Mouse (Mus musculus): ENCODE measurements at regions not wholly inside any gene's neighbourhood (a gene's known extent, or its start where the extent isn't known, plus 50 kb on each side); places are given as distances from the start of the nearest gene placed in this dataset.

DNA sequence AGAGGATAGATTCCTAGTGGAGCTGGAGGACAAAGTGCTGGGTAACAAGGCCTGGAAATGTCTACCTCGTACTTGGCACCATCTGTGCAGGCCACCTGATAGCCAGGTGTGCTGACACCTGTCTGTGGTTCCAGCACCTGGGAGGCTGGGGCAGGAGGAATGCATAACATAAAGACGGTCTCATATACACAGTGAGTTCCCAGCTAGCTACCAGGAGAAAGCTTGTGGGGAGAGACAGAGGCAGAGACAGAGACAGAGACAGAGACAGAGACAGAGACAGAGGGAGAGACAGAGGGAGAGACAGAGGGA, 299.7 kb upstream of the Cd180 start:
- no peaks in the 10 kb centered on the region for H3K4me1 ChIP-seq (replicated peaks; ENCODE audit: low read depth, low read length)
- TF ChIP-seq CTCF (conservative IDR thresholded peaks at IDR 0.05; ENCODE audit: low read length) (no peak), POU5F1 (IDR thresholded peaks at IDR 0.05; ENCODE audit: borderline replicate concordance, low read length) (no peak), NANOG (IDR thresholded peaks at IDR 0.05; ENCODE audit: borderline replicate concordance, low read length) (no peak)
- H3K9me3 ChIP-seq (ENCODE audit: low read length): peaks cover 1% of the 10 kb centered on the region; the same call in 1 of the 2 replicates
- H3K36me3 ChIP-seq (ENCODE audit: insufficient read depth, low read length): no peaks in the 10 kb centered on the region
- no peak overlapping the region for H3K4me3 ChIP-seq (replicated peaks; ENCODE audit: low read length)
- H3K27me3 ChIP-seq (ENCODE audit: insufficient read depth, low read length): no peaks in the 10 kb centered on the region

GRCm38 (mm10) chr13:102394057-102394456, 299.3 kb upstream of the Cd180 start:
- no peaks in the 10 kb centered on the region for H3K36me3 ChIP-seq (ENCODE audit: insufficient read depth, low read length)
- H3K27me3 ChIP-seq (ENCODE audit: insufficient read depth, low read length): no peaks in the 10 kb centered on the region
- H3K9me3 ChIP-seq (ENCODE audit: low read length): no peaks in the 10 kb centered on the region
- TF ChIP-seq POU5F1 (IDR thresholded peaks at IDR 0.05; ENCODE audit: borderline replicate concordance, low read length) (no peak), CTCF (conservative IDR thresholded peaks at IDR 0.05; ENCODE audit: low read length) (no peak), NANOG (IDR thresholded peaks at IDR 0.05; ENCODE audit: borderline replicate concordance, low read length) (no peak)
- no peaks in the 10 kb centered on the region for H3K4me1 ChIP-seq (replicated peaks; ENCODE audit: low read depth, low read length)
- H3K4me3 ChIP-seq (replicated peaks; ENCODE audit: low read length): no peak overlapping the region

GRCm38 (mm10) chr13:102397411-102397810, 295.9 kb upstream of the Cd180 start:
- Histone ChIP-seq H3K27me3 (ENCODE audit: insufficient read depth, low read length) (no peaks in the 10 kb centered on the region), H3K9me3 (ENCODE audit: low read length) (no peaks in the 10 kb centered on the region), H3K4me1 (replicated peaks; ENCODE audit: low read depth, low read length) (no peaks in the 10 kb centered on the region), H3K36me3 (ENCODE audit: insufficient read depth, low read length) (no peaks in the 10 kb centered on the region), H3K4me3 (replicated peaks; ENCODE audit: low read length) (no peak overlapping the region)
- TF ChIP-seq CTCF (conservative IDR thresholded peaks at IDR 0.05; ENCODE audit: low read length) (no peak), POU5F1 (IDR thresholded peaks at IDR 0.05; ENCODE audit: borderline replicate concordance, low read length) (no peak), NANOG (IDR thresholded peaks at IDR 0.05; ENCODE audit: borderline replicate concordance, low read length) (no peak)

GRCm38 (mm10) chr13:102411840-102412239, 281.5 kb upstream of the Cd180 start:
- TF ChIP-seq POU5F1 (IDR thresholded peaks at IDR 0.05; ENCODE audit: borderline replicate concordance, low read length) (no peak), NANOG (IDR thresholded peaks at IDR 0.05; ENCODE audit: borderline replicate concordance, low read length) (no peak)
- peaks cover 3% of the 10 kb centered on the region; the same call in 1 of the 2 replicates for H3K9me3 ChIP-seq (ENCODE audit: low read length)

GRCm38 (mm10) chr13:102434372-102434954, 258.9 kb upstream of the Cd180 start:
- no peaks in the 10 kb centered on the region for H3K9me3 ChIP-seq (ENCODE audit: low read length)
- TF ChIP-seq CTCF (conservative IDR thresholded peaks at IDR 0.05; ENCODE audit: low read length) (no peak), POU5F1 (IDR thresholded peaks at IDR 0.05; ENCODE audit: borderline replicate concordance, low read length) (no peak), NANOG (IDR thresholded peaks at IDR 0.05; ENCODE audit: borderline replicate concordance, low read length) (no peak)
- no peaks in the 10 kb centered on the region for H3K4me1 ChIP-seq (replicated peaks; ENCODE audit: low read depth, low read length)
- H3K4me3 ChIP-seq (replicated peaks; ENCODE audit: low read length): no peak overlapping the region
- H3K36me3 ChIP-seq (ENCODE audit: insufficient read depth, low read length): no peaks in the 10 kb centered on the region
- H3K27me3 ChIP-seq (ENCODE audit: insufficient read depth, low read length): no peaks in the 10 kb centered on the region

More at GRCm38 (mm10) chr13:102411840-102412239, 281.5 kb upstream of the Cd180 start:
- no peaks in the 10 kb centered on the region for H3K4me1 ChIP-seq (replicated peaks; ENCODE audit: low read depth, low read length)
- no peak overlapping the region for H3K4me3 ChIP-seq (replicated peaks; ENCODE audit: low read length)
- no peaks in the 10 kb centered on the region for H3K27me3 ChIP-seq (ENCODE audit: insufficient read depth, low read length)
- no peaks in the 10 kb centered on the region for H3K36me3 ChIP-seq (ENCODE audit: insufficient read depth, low read length)

DNA sequence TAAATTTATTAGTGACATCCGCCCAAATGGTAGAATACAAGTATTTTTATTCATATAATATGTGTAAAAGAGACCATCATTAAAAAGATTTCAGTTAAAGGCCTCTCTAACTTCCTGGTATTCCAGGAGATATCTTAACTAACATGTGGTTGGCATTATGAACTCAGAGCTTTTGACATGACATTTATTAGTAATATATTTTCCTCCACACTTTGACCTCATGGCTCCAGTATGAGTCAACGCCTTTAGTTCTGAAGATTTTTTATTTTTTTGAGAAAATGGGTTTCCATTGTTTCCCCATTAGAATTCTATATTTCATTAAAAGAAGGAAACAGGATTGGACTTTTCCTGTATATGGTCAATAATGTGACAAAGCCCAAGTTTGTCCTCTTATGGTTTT, 250.7 kb upstream of the Cd180 start:
- H3K36me3 ChIP-seq (ENCODE audit: insufficient read depth, low read length): no peaks in the 10 kb centered on the region
- H3K4me1 ChIP-seq (replicated peaks; ENCODE audit: low read depth, low read length): no peaks in the 10 kb centered on the region
- no peaks in the 10 kb centered on the region for H3K9me3 ChIP-seq (ENCODE audit: low read length)
- no peak overlapping the region for H3K4me3 ChIP-seq (replicated peaks; ENCODE audit: low read length)
- TF ChIP-seq POU5F1 (IDR thresholded peaks at IDR 0.05; ENCODE audit: borderline replicate concordance, low read length) (no peak), CTCF (conservative IDR thresholded peaks at IDR 0.05; ENCODE audit: low read length) (no peak), NANOG (IDR thresholded peaks at IDR 0.05; ENCODE audit: borderline replicate concordance, low read length) (no peak)
- H3K27me3 ChIP-seq (ENCODE audit: insufficient read depth, low read length): no peaks in the 10 kb centered on the region

DNA sequence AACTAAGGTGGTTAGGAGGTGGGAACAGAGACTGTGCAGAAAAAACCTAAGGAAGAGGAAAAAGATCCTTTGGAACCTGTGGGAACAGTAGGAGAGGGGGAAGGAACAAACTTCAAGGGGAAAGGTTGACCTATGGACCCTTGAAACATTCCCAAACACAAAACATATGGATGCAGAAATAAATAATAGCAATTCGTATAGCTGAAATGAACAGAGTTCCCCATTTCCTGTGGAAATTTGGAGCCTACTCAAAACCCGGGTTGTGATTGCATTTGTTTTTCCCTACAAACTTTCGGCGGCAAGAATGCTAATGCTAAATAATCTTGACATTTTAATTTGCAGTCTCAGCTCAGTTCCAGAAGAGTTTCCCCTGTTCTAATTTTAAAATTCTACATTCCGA, 246.0 kb upstream of the Cd180 start:
- Histone ChIP-seq H3K9me3 (ENCODE audit: low read length) (no peaks in the 10 kb centered on the region), H3K27me3 (ENCODE audit: insufficient read depth, low read length) (no peaks in the 10 kb centered on the region), H3K4me3 (replicated peaks; ENCODE audit: low read length) (no peak overlapping the region), H3K36me3 (ENCODE audit: insufficient read depth, low read length) (no peaks in the 10 kb centered on the region), H3K4me1 (replicated peaks; ENCODE audit: low read depth, low read length) (no peaks in the 10 kb centered on the region)
- TF ChIP-seq CTCF (conservative IDR thresholded peaks at IDR 0.05; ENCODE audit: low read length): no peak
- TF ChIP-seq POU5F1 (IDR thresholded peaks at IDR 0.05; ENCODE audit: borderline replicate concordance, low read length): no peak
- no peak for TF ChIP-seq NANOG (IDR thresholded peaks at IDR 0.05; ENCODE audit: borderline replicate concordance, low read length)

GRCm38 (mm10) chr13:102449416-102450121, 243.8 kb upstream of the Cd180 start:
- Histone ChIP-seq H3K27me3 (ENCODE audit: insufficient read depth, low read length) (no peaks in the 10 kb centered on the region), H3K36me3 (ENCODE audit: insufficient read depth, low read length) (no peaks in the 10 kb centered on the region), H3K9me3 (ENCODE audit: low read length) (no peaks in the 10 kb centered on the region), H3K4me1 (replicated peaks; ENCODE audit: low read depth, low read length) (no peaks in the 10 kb centered on the region), H3K4me3 (replicated peaks; ENCODE audit: low read length) (no peak overlapping the region)
- TF ChIP-seq NANOG (IDR thresholded peaks at IDR 0.05; ENCODE audit: borderline replicate concordance, low read length) (no peak), CTCF (conservative IDR thresholded peaks at IDR 0.05; ENCODE audit: low read length) (no peak), POU5F1 (IDR thresholded peaks at IDR 0.05; ENCODE audit: borderline replicate concordance, low read length) (no peak)

DNA sequence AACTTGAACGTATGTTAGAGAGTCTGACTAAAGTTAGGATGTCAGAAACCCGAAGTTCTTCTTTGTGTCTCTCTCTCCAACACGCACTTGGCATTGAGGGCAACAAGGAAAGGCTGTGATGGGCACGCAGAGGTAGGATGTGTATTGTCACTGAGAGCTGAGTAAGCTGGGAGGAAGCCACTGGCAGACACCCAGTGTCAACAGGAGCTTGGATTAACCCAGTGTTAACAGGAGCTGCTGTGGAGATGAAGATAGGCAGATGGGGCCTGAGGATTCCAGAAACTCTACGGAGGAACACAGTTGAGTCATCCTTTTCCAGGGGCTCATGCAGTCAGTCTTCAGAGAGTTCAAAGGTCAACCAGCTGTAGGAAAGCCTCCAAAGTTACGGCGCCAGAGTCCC, 242.2 kb upstream of the Cd180 start:
- Histone ChIP-seq H3K36me3 (ENCODE audit: insufficient read depth, low read length) (no peaks in the 10 kb centered on the region), H3K4me1 (replicated peaks; ENCODE audit: low read depth, low read length) (no peaks in the 10 kb centered on the region), H3K27me3 (ENCODE audit: insufficient read depth, low read length) (no peaks in the 10 kb centered on the region), H3K4me3 (replicated peaks; ENCODE audit: low read length) (no peak overlapping the region), H3K9me3 (ENCODE audit: low read length) (no peaks in the 10 kb centered on the region)
- TF ChIP-seq CTCF (conservative IDR thresholded peaks at IDR 0.05; ENCODE audit: low read length) (no peak), NANOG (IDR thresholded peaks at IDR 0.05; ENCODE audit: borderline replicate concordance, low read length) (no peak), POU5F1 (IDR thresholded peaks at IDR 0.05; ENCODE audit: borderline replicate concordance, low read length) (no peak)

All from E14TG2a.4 (cell line).